ENCODE assay signal across 9 mouse cellular contexts in genomic region chr16:38636682-38637081, GRCm38 (mm10).
DNase-seq lines count a peak whose midpoint lies in the region; ATAC-seq lines count a peak whose summit lies in the region.
"Had no signal": no experiment of that assay in that cellular context is flagged by ENCODE, and none has a peak within 500 bp of the region (broad histone marks: within the 10 kb centered on the region; RNA-seq: fewer than 3 reads in every experiment).

No protein-coding gene starts in this region.

- 61% methylated on average over 9 of the region's 9 CpGs for WGBS in heart, embryonic 15.5 days
- WGBS in heart, embryonic 10.5 days = 67% methylated on average over 9 of the region's 9 CpGs
- WGBS in embryonic facial prominence, embryonic 10.5 days = 28% methylated on average over 9 of the region's 9 CpGs

- no peak for DNase-seq in heart, embryonic 10.5 days (ENCODE audit: low spot score)
- DNase-seq in embryonic facial prominence, embryonic 10.5 days (ENCODE audit: low spot score) = peak; percentile 72
- no peak for DNase-seq in layer of hippocampus, postnatal 36 days
- no peak for DNase-seq in layer of hippocampus, adult 8-10 months (ENCODE audit: low spot score in 2 of 2)
- no peak for DNase-seq in frontal cortex, postnatal 14 days (ENCODE audit: low spot score in 2 of 2)

- H3K4me3 ChIP-seq in heart, embryonic 15.5 days = no peak overlapping the region
- H3K4me3 ChIP-seq in heart, embryonic 10.5 days = no peak overlapping the region
- peak overlapping the region; percentile 21; the same call in 1 of the 2 replicates for H3K4me3 ChIP-seq in embryonic facial prominence, embryonic 10.5 days
- H3K4me3 ChIP-seq: liver, embryonic 15.5 days had no signal

- ATAC-seq in heart, embryonic 15.5 days (replicated peaks; ENCODE audit: insufficient number of reproducible peaks, insufficient read depth, low FRiP score, low read depth) = no peak; the same call in 1 of the 2 replicates
- ATAC-seq in CD4-positive, CD25-positive, alpha-beta regulatory T cell, adult 4 months = peak; percentile 46
- ATAC-seq in megakaryocyte-erythroid progenitor cell, adult 5-6 weeks (replicated peaks; ENCODE audit: low FRiP score, low TSS enrichment, poor library complexity, severe bottlenecking) = 0 out of 2 replicates have a peak, but pooled peaks have one; percentile 18

- no peak overlapping the region for H3K4me2 ChIP-seq in heart, embryonic 15.5 days
- H3K4me2 ChIP-seq: liver, embryonic 15.5 days had no signal

- H3K4me1 ChIP-seq in heart, embryonic 15.5 days (replicated peaks) = peaks cover 10% of the 10 kb centered on the region
- peaks cover 13% of the 10 kb centered on the region for H3K4me1 ChIP-seq in heart, embryonic 10.5 days
- peaks cover 18% of the 10 kb centered on the region for H3K4me1 ChIP-seq in embryonic facial prominence, embryonic 10.5 days
- H3K4me1 ChIP-seq: liver, embryonic 15.5 days had no signal

- H3K36me3 ChIP-seq in heart, embryonic 15.5 days = peaks cover 54% of the 10 kb centered on the region
- H3K36me3 ChIP-seq in heart, embryonic 10.5 days = peaks cover 62% of the 10 kb centered on the region
- H3K36me3 ChIP-seq in embryonic facial prominence, embryonic 10.5 days (replicated peaks) = no peaks in the 10 kb centered on the region
- H3K36me3 ChIP-seq: liver, embryonic 15.5 days had no signal

- H3K9ac ChIP-seq in heart, embryonic 15.5 days = no peak overlapping the region
- H3K9ac ChIP-seq: liver, embryonic 15.5 days had no signal

- H3K9me3 ChIP-seq in heart, embryonic 15.5 days (replicated peaks) = no peaks in the 10 kb centered on the region
- no peaks in the 10 kb centered on the region for H3K9me3 ChIP-seq in heart, embryonic 10.5 days
- no peaks in the 10 kb centered on the region for H3K9me3 ChIP-seq in embryonic facial prominence, embryonic 10.5 days
- H3K9me3 ChIP-seq: liver, embryonic 15.5 days had no signal

- H3K27ac ChIP-seq in heart, embryonic 15.5 days = peak overlapping the region; percentile 59
- H3K27ac ChIP-seq in heart, embryonic 10.5 days = no peak overlapping the region
- H3K27ac ChIP-seq in embryonic facial prominence, embryonic 10.5 days (replicated peaks) = peak overlapping the region; percentile 84
- H3K27ac ChIP-seq: liver, embryonic 15.5 days had no signal

- no peaks in the 10 kb centered on the region for H3K27me3 ChIP-seq in heart, embryonic 15.5 days
- no peaks in the 10 kb centered on the region for H3K27me3 ChIP-seq in heart, embryonic 10.5 days (ENCODE audit: insufficient read depth, poor library complexity, severe bottlenecking)
- no peaks in the 10 kb centered on the region for H3K27me3 ChIP-seq in embryonic facial prominence, embryonic 10.5 days (replicated peaks; ENCODE audit: low read depth, poor library complexity, severe bottlenecking)
